Mouse (Mus musculus) urinary bladder, postnatal 14 days (tissue): ENCODE data around the gene Slc8b1.
A peak's percentile ranks its signal among the peaks of the same experiment; 100 is the strongest.

Source experiments
- DNase-seq: peaks from one replicate; pipeline ENCODE4 v3.0.0; 2021; ENCODE audit warnings: low spot score

The Slc8b1 gene

DNA sequence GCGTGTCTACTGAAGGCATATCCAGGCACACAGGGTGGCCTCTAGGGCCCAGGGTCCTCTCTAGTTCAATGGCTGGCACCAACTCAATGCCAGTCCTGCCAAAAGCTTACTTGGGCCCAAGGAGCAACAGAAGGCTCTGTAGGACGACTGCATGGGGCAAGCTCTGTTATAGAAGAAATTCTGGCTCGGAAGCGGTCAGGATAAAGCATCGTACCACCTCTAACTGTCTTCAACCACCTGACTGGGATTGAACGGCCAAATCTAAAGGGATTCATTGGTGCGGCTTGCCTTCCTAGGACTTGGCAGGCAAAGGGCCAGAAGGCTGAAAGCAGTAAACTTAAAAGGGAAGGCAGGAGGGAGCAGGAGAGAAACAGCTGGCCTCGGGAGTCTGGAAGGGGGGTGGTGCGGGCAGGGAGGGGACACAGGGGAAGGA lies 57.4 kb downstream of the Slc8b1 start:
- DNase-seq: no peak

DNA sequence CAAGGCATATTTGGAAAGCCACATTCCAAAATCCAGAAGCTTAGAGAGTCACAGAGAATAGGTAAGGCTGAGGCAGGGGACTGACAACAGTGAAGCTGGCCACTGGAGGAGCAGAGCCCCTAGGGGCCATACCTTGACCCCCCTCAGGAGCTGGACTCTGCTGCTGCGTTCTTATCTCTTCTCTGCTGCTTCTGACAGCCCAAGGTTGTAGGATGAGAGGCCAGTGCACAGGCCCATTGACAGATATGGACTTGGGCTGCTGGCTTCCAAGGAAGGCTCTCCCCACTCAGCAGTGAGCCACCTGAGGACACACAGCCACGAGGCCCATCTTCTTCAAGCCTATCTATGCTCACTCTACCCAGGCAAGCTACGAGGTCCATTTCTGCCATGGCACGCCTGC lies 58.0 kb downstream of the Slc8b1 start:
- no peak for DNase-seq

DNA sequence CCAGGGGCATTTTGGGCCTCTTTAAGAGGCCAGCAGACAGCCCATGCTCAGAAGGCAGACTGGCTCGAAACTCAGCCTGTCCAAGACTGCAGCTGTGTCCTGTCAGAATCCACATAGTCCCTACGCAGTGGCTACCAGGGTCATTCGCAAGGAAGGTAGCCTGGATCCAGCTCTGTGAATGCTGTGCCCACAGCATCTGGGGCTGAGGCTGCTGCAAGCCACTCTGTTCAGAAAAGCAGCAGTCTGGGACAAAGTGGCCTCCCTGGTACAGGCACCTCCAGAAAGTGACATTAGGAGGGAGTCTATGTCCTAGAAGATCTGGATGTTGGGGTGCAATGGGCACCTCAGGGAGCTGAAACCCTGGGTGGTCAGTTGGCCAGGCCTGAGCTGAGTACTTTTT lies 58.8 kb downstream of the Slc8b1 start:
- DNase-seq: no peak

- DNase-seq: no peak
Observed at GRCm38 (mm10) chr5:120570289-120570897, 59.4 kb downstream of the Slc8b1 start.

- no peak for DNase-seq
Observed at GRCm38 (mm10) chr5:120571056-120571740, 60.2 kb downstream of the Slc8b1 start.

GRCm38 (mm10) chr5:120574469-120575063 lies 63.6 kb downstream of the Slc8b1 start:
- DNase-seq: no peak

DNA sequence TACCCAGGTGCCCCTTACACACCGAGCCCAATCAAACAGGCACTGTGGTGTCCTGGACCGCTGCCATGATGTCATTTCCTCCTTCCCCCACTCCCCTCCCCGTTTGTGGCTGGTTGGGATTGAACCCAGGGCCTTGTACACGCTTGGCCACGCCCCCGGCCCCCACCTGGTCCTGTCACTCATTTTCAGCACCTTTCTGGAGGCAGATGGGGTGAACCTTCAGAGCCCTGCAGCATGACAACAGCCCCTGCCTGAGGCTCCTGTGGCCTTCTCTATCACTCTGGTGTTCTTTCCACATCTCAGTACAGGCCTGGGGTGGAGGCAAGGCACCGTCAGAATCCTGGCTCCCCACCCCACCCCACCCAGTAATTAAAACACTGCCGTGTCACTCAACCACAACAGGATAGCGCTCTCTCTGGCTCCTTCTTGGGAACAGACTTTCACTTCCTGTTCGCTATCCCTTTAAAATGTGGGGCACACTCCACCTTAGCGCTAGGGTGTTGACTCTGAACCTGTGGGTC lies 65.9 kb downstream of the Slc8b1 start:
- DNase-seq: no peak

- peak; percentile 62 for DNase-seq
Observed at GRCm38 (mm10) chr5:120577935-120578441, 67.0 kb downstream of the Slc8b1 start.

DNA sequence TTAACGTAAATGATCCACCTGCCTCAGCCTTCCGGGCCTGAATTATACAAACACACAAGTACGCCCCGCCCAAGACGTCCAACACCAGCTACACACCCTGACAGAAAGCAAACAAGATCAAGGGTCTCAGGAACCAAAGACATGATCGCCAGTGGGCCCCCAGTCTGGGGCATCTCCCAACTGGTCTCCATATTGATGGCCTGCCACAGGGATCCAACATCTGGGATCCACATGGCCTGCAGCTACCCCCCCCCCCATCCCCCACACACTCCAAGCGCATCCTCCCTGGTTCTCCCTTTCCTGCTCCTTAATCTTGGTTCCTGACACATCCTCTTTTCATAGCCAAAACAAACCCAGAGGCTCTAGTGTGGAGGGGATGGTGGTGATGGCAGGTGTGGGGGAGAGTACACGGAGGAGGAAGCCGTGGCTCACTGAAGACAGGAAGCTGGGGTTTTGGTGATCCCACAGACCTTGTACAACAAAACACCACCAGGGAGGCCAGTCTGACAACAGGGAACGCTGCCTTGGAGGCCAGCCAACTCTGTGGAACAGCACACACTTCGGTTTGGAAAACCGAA lies 67.6 kb downstream of the Slc8b1 start:
- DNase-seq: peak; percentile 64

- peak; percentile 81 for DNase-seq
Observed at GRCm38 (mm10) chr5:120579211-120579897, 68.4 kb downstream of the Slc8b1 start.

GRCm38 (mm10) chr5:120579898-120580626 lies 69.1 kb downstream of the Slc8b1 start:
- DNase-seq: no peak

DNA sequence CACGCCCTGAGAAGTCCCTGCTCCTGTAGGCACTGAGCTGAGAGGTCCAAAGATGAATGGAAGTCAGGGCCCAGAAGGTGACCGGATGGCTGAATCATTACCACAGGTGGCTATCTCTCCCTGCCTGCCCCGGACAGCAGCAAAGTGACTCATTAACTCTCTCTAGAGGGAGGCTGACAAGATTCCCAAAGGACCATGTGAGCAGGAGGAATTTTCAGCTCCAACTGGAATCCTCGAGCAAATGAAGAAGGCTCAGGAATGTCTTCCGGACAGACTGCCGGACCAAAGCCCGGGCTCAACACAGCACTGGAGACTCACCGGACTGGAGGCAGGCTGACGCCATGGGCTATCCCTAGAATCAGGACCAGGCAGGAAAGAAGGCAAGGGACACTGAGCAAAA lies 71.0 kb downstream of the Slc8b1 start:
- DNase-seq: no peak

GRCm38 (mm10) chr5:120583511-120583910 lies 72.5 kb downstream of the Slc8b1 start:
- DNase-seq: no peak
